Mouse (Mus musculus) limb, embryonic 11.5 days (tissue): ENCODE measurements at regions not wholly inside any gene's neighbourhood (a gene's known extent, or its start where the extent isn't known, plus 50 kb on each side); places are given as distances from the start of the nearest gene placed in this dataset.

ENCODE experiments used
- ATAC-seq: fragments of 200-750 bp; cut with Nextera tagmentation; 2 replicates; pipeline ENCODE4 v1.8.0; 2017; ENCODE audit warnings: low read depth; ENCODE audit not compliant: insufficient number of reproducible peaks, low FRiP score, low TSS enrichment
- DNase-seq: peaks from one replicate; pipeline ENCODE4 v3.0.0-alpha.2; 2015; ENCODE audit warnings: low spot score
- H3K27ac ChIP-seq: fragments of 300-500 bp; sonication (generic); replicated peaks from 2 replicates; pipeline ENCODE4 v1.5.1; 2014; ENCODE audit warnings: low read depth, mild to moderate bottlenecking, low read length
- H3K27me3 ChIP-seq: fragments of 300-500 bp; sonication (generic); 2 replicates; pipeline ENCODE4 v1.6.1; 2014; ENCODE audit warnings: mild to moderate bottlenecking, low read length, mixed read lengths; ENCODE audit not compliant: control insufficient read depth, insufficient read depth
- H3K36me3 ChIP-seq: fragments of 300-500 bp; sonication (generic); 2 replicates; pipeline ENCODE4 v1.6.1; 2014; ENCODE audit warnings: mild to moderate bottlenecking, low read length, moderate library complexity, mixed read lengths; ENCODE audit not compliant: control insufficient read depth, insufficient read depth
- H3K4me1 ChIP-seq: fragments of 300-500 bp; sonication (generic); 2 replicates; pipeline ENCODE4 v1.6.1; 2014; ENCODE audit warnings: low read length, mixed read lengths; ENCODE audit not compliant: control insufficient read depth, insufficient read depth
- H3K4me2 ChIP-seq: fragments of 300-500 bp; sonication (generic); 2 replicates; pipeline ENCODE4 v1.6.1; 2014; ENCODE audit warnings: low read depth, mild to moderate bottlenecking, moderate library complexity; ENCODE audit not compliant: severe bottlenecking
- H3K4me3 ChIP-seq: fragments of 300-500 bp; sonication (generic); 2 replicates; pipeline ENCODE4 v1.5.1; 2014; ENCODE audit warnings: low read depth, low read length
- H3K9ac ChIP-seq: fragments of 300-500 bp; sonication (generic); 2 replicates; pipeline ENCODE4 v1.6.1; 2014; ENCODE audit warnings: mild to moderate bottlenecking, low read length
- H3K9me3 ChIP-seq: fragments of 300-500 bp; sonication (generic); 2 replicates; pipeline ENCODE4 v1.6.1; 2016; ENCODE audit warnings: low read length; ENCODE audit not compliant: control insufficient read depth
- WGBS: fragments of 180-500 bp; shearing (Covaris S2); extraction: QIAGEN DNeasy Blood & Tissue Kit; methylation state at CpG from one replicate; pipeline ENCODE4 v1.1.7; 2014; 5-methylcytosine and 5-hydroxymethylcytosine counted together

DNA sequence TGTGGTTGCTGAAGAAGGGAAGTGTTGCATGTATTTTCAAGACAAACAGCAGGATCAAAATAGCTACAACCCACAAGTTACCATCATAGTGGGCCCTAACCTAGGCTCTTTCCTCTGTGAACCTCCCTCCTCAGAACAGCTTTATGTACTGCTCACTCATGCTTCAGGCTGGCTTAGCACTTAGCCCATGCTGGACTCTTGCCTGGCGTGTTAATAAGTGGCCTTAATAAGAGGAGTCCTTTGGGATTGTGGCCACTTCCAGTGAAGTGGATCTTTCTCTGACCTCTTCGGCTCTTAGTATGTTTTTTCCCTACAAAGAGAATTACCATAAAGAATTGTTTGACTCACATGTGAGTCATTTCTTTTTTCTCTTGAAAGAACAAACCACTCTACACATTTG, 101.9 kb downstream of the Fam204a start:
- ATAC-seq (no peak), DNase-seq (no peak)
- H3K9me3 ChIP-seq = no peaks in the 10 kb centered on the region
- no peak overlapping the region for H3K27ac ChIP-seq
- no peak overlapping the region for H3K9ac ChIP-seq
- H3K4me3 ChIP-seq = no peak overlapping the region
- H3K27me3 ChIP-seq = no peaks in the 10 kb centered on the region
- H3K4me2 ChIP-seq = no peak overlapping the region
- no peaks in the 10 kb centered on the region for H3K36me3 ChIP-seq
- H3K4me1 ChIP-seq = peaks cover 3% of the 10 kb centered on the region
- WGBS = 83% methylated on average over 2 of the region's 2 CpGs

DNA sequence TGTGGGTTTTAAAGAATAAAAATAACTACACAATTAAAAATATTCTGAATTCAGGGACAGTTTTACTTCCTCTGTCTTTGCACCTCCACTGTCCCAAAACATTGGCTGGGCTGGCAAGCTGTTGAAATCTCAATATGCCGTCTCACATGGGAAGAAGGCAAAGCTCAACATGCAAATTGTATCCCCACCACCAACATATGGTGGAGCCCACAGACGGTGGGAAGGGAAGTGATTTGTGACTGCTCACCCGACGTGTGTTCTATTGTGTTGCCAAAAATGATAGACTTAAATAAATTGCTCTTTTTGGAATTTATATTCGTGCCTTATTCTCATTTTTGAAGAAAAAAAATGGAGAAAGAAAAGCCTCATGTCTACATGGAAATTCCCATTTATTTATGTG, 105.6 kb downstream of the Fam204a start:
- Histone ChIP-seq H3K36me3 (no peaks in the 10 kb centered on the region), H3K9ac (no peak overlapping the region), H3K27me3 (no peaks in the 10 kb centered on the region), H3K4me3 (no peak overlapping the region), H3K4me1 (peaks cover 9% of the 10 kb centered on the region), H3K9me3 (no peaks in the 10 kb centered on the region), H3K4me2 (no peak overlapping the region), H3K27ac (no peak overlapping the region)
- ATAC-seq (no peak), DNase-seq (no peak)
- WGBS = 63% methylated on average over 5 of the region's 5 CpGs

DNA sequence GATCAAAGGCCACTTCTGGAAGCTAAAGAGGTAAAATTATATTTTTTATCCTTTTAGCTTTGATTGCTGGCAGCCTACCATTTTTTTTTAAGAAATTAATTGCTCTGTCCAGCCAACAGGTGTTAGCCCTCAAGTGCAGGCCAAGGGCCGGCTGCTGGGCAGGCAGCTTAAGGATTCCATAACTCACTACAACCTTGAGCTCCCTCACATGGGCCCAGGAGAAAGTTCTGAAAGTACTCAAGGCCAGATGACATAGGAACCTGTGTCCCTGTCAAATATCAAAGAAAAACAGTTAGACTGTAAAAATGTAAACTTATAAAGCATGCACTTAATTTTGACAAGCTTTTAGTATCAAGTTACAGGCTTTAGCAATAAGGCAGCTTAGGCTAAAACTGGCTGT, 107.5 kb downstream of the Fam204a start:
- 11% methylated on average over 1 of the region's 1 CpGs for WGBS
- Histone ChIP-seq H3K4me3 (no peak overlapping the region), H3K4me1 (peaks cover 9% of the 10 kb centered on the region), H3K9ac (no peak overlapping the region), H3K4me2 (no peak overlapping the region), H3K9me3 (no peaks in the 10 kb centered on the region), H3K27ac (no peak overlapping the region), H3K36me3 (no peaks in the 10 kb centered on the region), H3K27me3 (no peaks in the 10 kb centered on the region)
- DNase-seq (peak; percentile 51), ATAC-seq (0 out of 2 replicates have a peak, but pooled peaks have one; percentile 39)

DNA sequence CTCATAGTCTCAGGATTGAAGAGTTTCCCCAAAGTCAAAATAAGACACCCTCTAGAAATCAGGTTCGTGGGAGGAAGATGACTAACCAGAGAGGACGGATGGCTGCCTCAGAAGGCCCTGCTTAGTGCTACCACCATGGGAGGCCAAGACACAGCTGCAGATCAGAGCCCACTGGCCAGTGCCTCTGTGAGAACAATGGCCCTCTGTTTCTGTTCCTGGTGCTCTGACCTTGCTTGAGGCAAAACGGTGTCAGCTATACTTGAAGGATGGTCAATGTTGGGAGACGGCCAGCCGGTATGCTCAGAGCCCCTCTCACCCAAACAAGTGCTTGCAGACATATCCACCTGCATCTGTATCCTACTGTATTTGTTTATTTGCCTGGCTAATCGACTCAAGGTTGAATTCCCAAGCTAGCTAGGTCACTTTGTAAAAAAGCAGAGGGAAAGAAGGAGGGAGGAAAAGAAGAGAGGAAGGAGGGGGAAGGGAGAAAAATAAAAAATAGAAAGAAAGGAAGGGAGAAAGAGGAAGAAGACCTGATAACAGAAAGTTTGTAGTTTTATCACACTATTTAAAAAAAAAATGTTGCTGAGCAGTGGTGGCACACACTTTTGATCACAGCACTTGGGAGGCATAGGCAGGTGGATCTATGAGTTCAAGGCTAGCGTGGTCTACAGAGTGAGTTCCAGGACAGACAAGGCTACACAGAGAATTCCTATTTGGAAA, 112.7 kb downstream of the Fam204a start:
- 47% methylated on average over 7 of the region's 7 CpGs for WGBS

DNA sequence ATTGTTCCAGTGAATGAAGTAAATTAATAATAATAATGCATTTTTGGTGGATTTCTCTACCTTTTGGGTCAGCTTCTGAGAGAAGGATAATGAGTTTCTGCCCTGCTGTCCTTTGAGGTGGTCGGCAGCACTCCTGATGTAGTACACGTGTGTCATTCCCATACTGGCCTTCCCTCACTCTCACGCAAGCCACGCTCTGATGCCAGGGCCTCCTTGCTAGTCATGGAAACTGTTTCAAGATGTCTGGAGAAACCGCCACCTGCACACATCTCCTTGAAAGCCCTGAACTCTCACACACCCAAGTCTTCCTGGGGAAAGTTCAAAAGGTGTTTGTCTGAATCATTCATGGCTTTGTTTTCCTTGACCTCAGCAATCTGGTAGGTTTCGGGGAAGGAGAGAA, 116.2 kb downstream of the Fam204a start:
- ATAC-seq = no peak
- DNase-seq = no peak
- Histone ChIP-seq H3K27me3 (no peaks in the 10 kb centered on the region), H3K4me1 (0 out of 2 replicates have a peak, but pooled peaks cover 2% of the 10 kb centered on the region), H3K4me3 (no peak overlapping the region), H3K27ac (no peak overlapping the region), H3K9me3 (no peaks in the 10 kb centered on the region), H3K9ac (no peak overlapping the region), H3K4me2 (no peak overlapping the region), H3K36me3 (no peaks in the 10 kb centered on the region)
- WGBS = 63% methylated on average over 6 of the region's 6 CpGs

More for the DNA sequence above, 112.7 kb downstream of the Fam204a start:
- Histone ChIP-seq H3K36me3 (no peaks in the 10 kb centered on the region), H3K9me3 (no peaks in the 10 kb centered on the region), H3K9ac (no peak overlapping the region), H3K27me3 (no peaks in the 10 kb centered on the region), H3K4me3 (no peak overlapping the region), H3K4me1 (peaks cover 5% of the 10 kb centered on the region; the same call in 1 of the 2 replicates), H3K4me2 (no peak overlapping the region), H3K27ac (no peak overlapping the region)
- ATAC-seq (no peak), DNase-seq (peak; percentile 36)

DNA sequence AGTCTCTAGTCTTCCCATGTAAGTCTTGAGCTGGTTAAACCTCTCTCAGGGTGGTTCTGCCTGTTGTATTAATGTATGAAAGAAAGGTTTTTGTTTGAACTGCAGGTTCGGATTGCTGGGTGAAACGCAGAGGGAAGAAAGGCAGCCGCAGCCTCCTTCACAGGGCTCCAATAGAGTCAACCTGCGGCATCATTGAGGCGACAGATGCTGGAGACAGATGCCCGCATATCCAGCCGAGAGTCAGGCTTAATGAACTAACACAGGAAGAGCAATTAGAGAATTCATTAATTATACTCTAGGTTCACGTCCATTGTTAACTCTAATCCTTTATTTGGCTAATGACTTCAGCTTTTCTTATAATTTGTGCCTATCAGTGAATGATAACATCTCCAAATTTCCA, 117.0 kb downstream of the Fam204a start:
- no peak for ATAC-seq
- Histone ChIP-seq H3K27me3 (no peaks in the 10 kb centered on the region), H3K4me2 (no peak overlapping the region), H3K9ac (no peak overlapping the region), H3K36me3 (no peaks in the 10 kb centered on the region), H3K9me3 (no peaks in the 10 kb centered on the region), H3K4me3 (no peak overlapping the region), H3K4me1 (0 out of 2 replicates have a peak, but pooled peaks cover 2% of the 10 kb centered on the region), H3K27ac (no peak overlapping the region)
- 69% methylated on average over 8 of the region's 8 CpGs for WGBS
- no peak for DNase-seq

DNA sequence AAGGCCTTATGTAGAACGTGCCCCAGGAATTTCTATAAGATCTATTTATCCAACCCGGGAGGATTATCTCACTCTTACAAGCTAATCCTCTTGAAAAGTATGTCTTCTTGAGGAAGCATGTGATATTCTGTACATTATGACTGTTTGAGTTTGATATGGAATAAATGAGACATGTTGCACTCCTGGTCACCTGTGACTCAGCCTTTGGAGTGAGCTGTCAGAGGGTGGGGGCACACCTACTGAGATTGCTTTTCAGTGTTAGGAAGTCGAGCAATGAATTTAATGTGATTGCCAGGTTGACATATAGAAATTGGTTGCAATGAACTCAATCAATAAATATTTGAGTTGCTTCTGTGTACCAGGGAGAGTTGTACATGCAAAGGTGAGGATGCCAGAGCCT, 128.6 kb downstream of the Fam204a start:
- H3K27me3 ChIP-seq = no peaks in the 10 kb centered on the region
- no peaks in the 10 kb centered on the region for H3K9me3 ChIP-seq
- ATAC-seq (no peak), DNase-seq (no peak)
- no peak overlapping the region for H3K9ac ChIP-seq
- no peak overlapping the region for H3K4me3 ChIP-seq
- WGBS = 83% methylated on average over 3 of the region's 3 CpGs
- no peaks in the 10 kb centered on the region for H3K4me1 ChIP-seq
- no peaks in the 10 kb centered on the region for H3K36me3 ChIP-seq
- no peak overlapping the region for H3K27ac ChIP-seq
- H3K4me2 ChIP-seq = no peak overlapping the region

DNA sequence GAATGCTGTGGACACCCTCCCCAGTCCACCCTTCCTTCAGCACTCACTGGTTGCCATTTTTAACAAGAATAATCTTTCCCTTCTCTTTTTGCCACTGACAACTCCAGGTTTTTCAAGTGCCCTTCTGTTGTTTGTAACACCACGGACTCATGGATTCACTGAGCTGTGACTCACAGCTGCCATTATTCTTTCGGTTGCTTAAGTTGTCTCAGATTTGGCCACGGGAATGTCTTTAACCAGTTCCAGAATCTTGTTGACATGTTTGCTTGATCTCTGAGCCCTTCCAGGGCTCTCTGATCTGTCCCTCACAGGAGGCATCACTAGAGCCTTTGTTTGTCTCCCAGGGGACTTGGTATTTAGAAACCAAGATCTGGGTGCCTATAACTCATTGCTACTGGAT, 131.5 kb upstream of the Rab11fip2 start:
- Histone ChIP-seq H3K4me1 (no peaks in the 10 kb centered on the region), H3K4me2 (no peak overlapping the region), H3K27ac (no peak overlapping the region), H3K9me3 (no peaks in the 10 kb centered on the region), H3K27me3 (no peaks in the 10 kb centered on the region), H3K4me3 (no peak overlapping the region), H3K36me3 (no peaks in the 10 kb centered on the region), H3K9ac (no peak overlapping the region)
- ATAC-seq (no peak), DNase-seq (no peak)
- WGBS = 59% methylated on average over 3 of the region's 3 CpGs

DNA sequence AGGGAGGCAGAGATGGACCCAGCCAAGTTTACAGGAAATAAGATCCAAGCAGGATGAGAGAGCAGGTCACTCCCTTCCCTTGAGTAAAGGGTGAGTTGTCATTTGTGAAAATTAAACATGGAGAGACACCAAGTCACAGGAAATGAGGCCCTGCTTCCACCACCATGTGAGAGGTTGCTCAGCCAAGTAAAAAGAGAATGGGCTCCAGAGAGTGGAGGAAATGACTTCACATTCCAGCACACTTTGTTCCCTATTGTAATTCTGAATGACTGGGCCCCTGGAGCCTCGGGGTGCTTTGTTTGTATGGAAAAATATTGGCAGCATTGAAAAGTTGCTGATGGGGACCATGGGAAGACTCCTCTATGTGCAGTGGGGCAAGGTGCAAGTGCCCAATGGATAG, 129.9 kb upstream of the Rab11fip2 start:
- DNase-seq = no peak
- WGBS = 76% methylated on average over 1 of the region's 1 CpGs
- Histone ChIP-seq H3K9me3 (no peaks in the 10 kb centered on the region), H3K9ac (no peak overlapping the region), H3K4me1 (no peaks in the 10 kb centered on the region), H3K36me3 (no peaks in the 10 kb centered on the region), H3K4me2 (no peak overlapping the region), H3K27me3 (no peaks in the 10 kb centered on the region), H3K27ac (no peak overlapping the region), H3K4me3 (no peak overlapping the region)
- ATAC-seq = no peak
